Comparison of ENCODE assay signal across 9 mouse cellular contexts in the genomic region with DNA sequence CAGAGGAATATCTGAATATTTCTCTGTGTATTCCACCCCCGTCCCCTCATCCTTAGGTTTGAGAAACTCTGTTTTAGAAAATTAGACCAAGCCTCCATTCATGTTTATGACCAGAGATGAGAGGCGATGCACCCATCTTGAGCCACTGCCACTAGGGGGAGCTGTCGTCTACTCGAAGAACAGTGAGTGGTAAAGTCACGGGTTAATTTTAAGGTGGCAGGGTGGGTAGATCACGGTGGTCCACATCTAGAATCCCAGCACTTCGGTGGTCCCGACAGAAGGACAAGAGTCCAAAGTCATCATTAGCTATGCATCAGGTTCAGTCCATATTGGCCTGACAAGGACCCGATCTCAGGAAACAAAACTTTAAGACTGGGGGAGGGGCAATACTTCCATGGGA. TPM values are rescaled to one million over a fixed set of nuclear protein-coding genes. Genes with fewer than 3 reads are reported as not detected.
DNase-seq lines count a peak whose midpoint lies in the region; ATAC-seq lines count a peak whose summit lies in the region.
"Had no signal": no experiment of that assay in that cellular context is flagged by ENCODE, and none has a peak within 500 bp of the region (broad histone marks: within the 10 kb centered on the region; RNA-seq: fewer than 3 reads in every experiment).

No protein-coding gene starts in this region.

- no peaks in the 10 kb centered on the region for H3K27me3 ChIP-seq in forebrain, embryonic 13.5 days
- no peaks in the 10 kb centered on the region for H3K27me3 ChIP-seq in kidney, embryonic 14.5 days (ENCODE audit: control insufficient read depth, insufficient read depth, low read length)

- H3K4me3 ChIP-seq in forebrain, embryonic 13.5 days: no peak overlapping the region
- no peak overlapping the region for H3K4me3 ChIP-seq in kidney, embryonic 14.5 days (ENCODE audit: low read length)

- no peak overlapping the region for H3K4me2 ChIP-seq in forebrain, embryonic 13.5 days
- no peak overlapping the region for H3K4me2 ChIP-seq in kidney, embryonic 14.5 days (replicated peaks; ENCODE audit: low read depth, low read length)

- H3K36me3 ChIP-seq in forebrain, embryonic 13.5 days (ENCODE audit: poor library complexity, severe bottlenecking): no peaks in the 10 kb centered on the region
- H3K36me3 ChIP-seq in kidney, embryonic 14.5 days (ENCODE audit: control insufficient read depth, insufficient read depth, low read length): no peaks in the 10 kb centered on the region

- no peak overlapping the region for H3K9ac ChIP-seq in forebrain, embryonic 13.5 days
- no peak overlapping the region for H3K9ac ChIP-seq in kidney, embryonic 14.5 days (ENCODE audit: low read depth, low read length)

- H3K27ac ChIP-seq in forebrain, embryonic 13.5 days: no peak overlapping the region
- H3K27ac ChIP-seq in kidney, embryonic 14.5 days (ENCODE audit: low read depth, low read length): no peak overlapping the region

- no peaks in the 10 kb centered on the region for H3K4me1 ChIP-seq in forebrain, embryonic 13.5 days
- H3K4me1 ChIP-seq in kidney, embryonic 14.5 days (ENCODE audit: control insufficient read depth, insufficient read depth, low read length): no peaks in the 10 kb centered on the region

- no peaks in the 10 kb centered on the region for H3K9me3 ChIP-seq in forebrain, embryonic 13.5 days (replicated peaks)
- no peaks in the 10 kb centered on the region for H3K9me3 ChIP-seq in kidney, embryonic 14.5 days (ENCODE audit: control insufficient read depth, low read length)

- peak; percentile 30; the same call in 1 of the 2 replicates for ATAC-seq in forebrain, embryonic 13.5 days
- ATAC-seq in kidney, embryonic 14.5 days (ENCODE audit: low FRiP score, low TSS enrichment): 0 out of 2 replicates have a peak, but pooled peaks have one; percentile 12
- no peak for ATAC-seq in inflammation-experienced regulatory T-cells, adult 6 months

- 17% methylated on average over 9 of the region's 9 CpGs for WGBS in forebrain, embryonic 13.5 days
- WGBS in kidney, embryonic 14.5 days: 11% methylated on average over 9 of the region's 9 CpGs

- peak; percentile 28 for DNase-seq in 3134 (ENCODE audit: extremely low read depth, insufficient read length, low spot score)
- DNase-seq in CD8-positive naive resting alpha-beta T cell, adult 2 months (ENCODE audit: low read depth in 2 of 2, low spot score in 2 of 2): peak; percentile 17 to 39
- DNase-seq in c-Kit-positive CD71-positive TER-119-negative erythroid progenitor cells, embryonic 14.5 days (ENCODE audit: low read depth): peak; percentile 37
- peak; percentile 47 to 55 for DNase-seq in lung, adult 18-20 months
- DNase-seq in right cerebral cortex, adult 2 months (ENCODE audit: low spot score in 2 of 2): peak; percentile 65 to 66

RNA-seq across cellular contexts. Expression of a gene that starts 17.2 kb away (rescaled TPM):
- polyA plus RNA-seq in forebrain, embryonic 13.5 days (2015; fragmentation: Nextera tagmentation; extraction: Ambion mirVana): not detected in 2 replicates
- polyA plus RNA-seq in kidney, embryonic 14.5 days (2014; fragmentation: Nextera tagmentation; extraction: Ambion mirVana): not detected in 2 replicates
- not detected for polyA plus RNA-seq in inflammation-experienced regulatory T-cells, adult 6 months (2017; shearing (Covaris generic))

RNA-seq across cellular contexts. Expression of a gene that starts 25.2 kb away (rescaled TPM):
- polyA plus RNA-seq in forebrain, embryonic 13.5 days (2015; fragmentation: Nextera tagmentation; extraction: Ambion mirVana): not detected in 2 replicates
- polyA plus RNA-seq in kidney, embryonic 14.5 days (2014; fragmentation: Nextera tagmentation; extraction: Ambion mirVana): not detected in 2 replicates
- not detected for polyA plus RNA-seq in inflammation-experienced regulatory T-cells, adult 6 months (2017; shearing (Covaris generic))
- polyA plus RNA-seq: gonadal fat pad, adult 2 months had no signal

RNA-seq across cellular contexts. Expression of a gene that starts 27.6 kb away (rescaled TPM):
- 0.21 and 0.83 TPM in 2 replicates for polyA plus RNA-seq in forebrain, embryonic 13.5 days (2015; fragmentation: Nextera tagmentation; extraction: Ambion mirVana)
- 0.22 and 0.37 TPM in 2 replicates for polyA plus RNA-seq in kidney, embryonic 14.5 days (2014; fragmentation: Nextera tagmentation; extraction: Ambion mirVana)
- polyA plus RNA-seq in inflammation-experienced regulatory T-cells, adult 6 months (2017; shearing (Covaris generic)): not detected

RNA-seq across cellular contexts. Expression of a gene that starts 36.5 kb away (rescaled TPM):
- polyA plus RNA-seq in forebrain, embryonic 13.5 days (2015; fragmentation: Nextera tagmentation; extraction: Ambion mirVana): 161 and 162 TPM in 2 replicates
- 125 and 163 TPM in 2 replicates for polyA plus RNA-seq in kidney, embryonic 14.5 days (2014; fragmentation: Nextera tagmentation; extraction: Ambion mirVana)
- polyA plus RNA-seq in inflammation-experienced regulatory T-cells, adult 6 months (2017; shearing (Covaris generic)): 100 to 1,000 TPM; 206 to 226 (median 211) TPM

RNA-seq across cellular contexts. Expression of a gene that starts 43.3 kb away (rescaled TPM):
- polyA plus RNA-seq in forebrain, embryonic 13.5 days (2015; fragmentation: Nextera tagmentation; extraction: Ambion mirVana): 92.3 and 95.3 TPM in 2 replicates
- 97.6 and 130 TPM in 2 replicates for polyA plus RNA-seq in kidney, embryonic 14.5 days (2014; fragmentation: Nextera tagmentation; extraction: Ambion mirVana)
- polyA plus RNA-seq in inflammation-experienced regulatory T-cells, adult 6 months (2017; shearing (Covaris generic)): 10 to 100 TPM; 71.2 to 90.2 (median 83.7) TPM
